Mouse (Mus musculus) testis, adult 2 months (tissue): ENCODE measurements around the gene Psme2. TPM values are rescaled to one million over a fixed set of nuclear protein-coding genes. Genes with fewer than 3 reads are reported as not detected.

Experiments
- H3K27ac ChIP-seq: fragments of 200-500 bp; 2 replicates; pipeline ENCODE4 v1.5.1; 2012; ENCODE audit warnings: low read depth, low read length; ENCODE audit not compliant: control insufficient read depth, insufficient read depth
- H3K27me3 ChIP-seq: fragments of 200-500 bp; 2 replicates; pipeline ENCODE4 v1.6.1; 2012; ENCODE audit warnings: mild to moderate bottlenecking, low read length, moderate library complexity; ENCODE audit not compliant: control insufficient read depth, insufficient read depth
- H3K36me3 ChIP-seq: fragments of 200-500 bp; 2 replicates; pipeline ENCODE4 v1.6.1; 2012; ENCODE audit warnings: mild to moderate bottlenecking, low read length; ENCODE audit not compliant: control insufficient read depth, insufficient read depth
- H3K4me1 ChIP-seq: fragments of 200-500 bp; 2 replicates; pipeline ENCODE4 v1.6.1; 2012; ENCODE audit warnings: low read length; ENCODE audit not compliant: control insufficient read depth, insufficient read depth
- H3K4me3 ChIP-seq: fragments of 200-500 bp; 2 replicates; pipeline ENCODE4 v1.5.1; 2012; ENCODE audit warnings: low read depth, mild to moderate bottlenecking, low read length, moderate library complexity, mixed read lengths; ENCODE audit not compliant: control insufficient read depth
- CTCF ChIP-seq: fragments of 200-500 bp; IDR thresholded peaks from 2 replicates; pipeline ENCODE4 v1.5.1; 2012; ENCODE audit warnings: low read depth, mild to moderate bottlenecking, inconsistent platforms, low read length, moderate library complexity; ENCODE audit not compliant: control insufficient read depth, insufficient read depth, insufficient replicate concordance
- POLR2A ChIP-seq: fragments of 200-500 bp; IDR thresholded peaks from 2 replicates; pipeline ENCODE4 v1.6.1; 2012; ENCODE audit warnings: low read depth, mild to moderate bottlenecking, inconsistent platforms, low read length, moderate library complexity; ENCODE audit not compliant: control insufficient read depth
- polyA plus RNA-seq: library from polyadenylated mRNA; depleted of rRNA; stranded (reverse); fragments of >200 nt; gene quantifications from 2 replicates; pipeline ENCODE4 v1.2.3, GENCODE M21; 2012

Gene Psme2
- polyA plus RNA-seq, 1 experiment = 10.2 TPM

DNA sequence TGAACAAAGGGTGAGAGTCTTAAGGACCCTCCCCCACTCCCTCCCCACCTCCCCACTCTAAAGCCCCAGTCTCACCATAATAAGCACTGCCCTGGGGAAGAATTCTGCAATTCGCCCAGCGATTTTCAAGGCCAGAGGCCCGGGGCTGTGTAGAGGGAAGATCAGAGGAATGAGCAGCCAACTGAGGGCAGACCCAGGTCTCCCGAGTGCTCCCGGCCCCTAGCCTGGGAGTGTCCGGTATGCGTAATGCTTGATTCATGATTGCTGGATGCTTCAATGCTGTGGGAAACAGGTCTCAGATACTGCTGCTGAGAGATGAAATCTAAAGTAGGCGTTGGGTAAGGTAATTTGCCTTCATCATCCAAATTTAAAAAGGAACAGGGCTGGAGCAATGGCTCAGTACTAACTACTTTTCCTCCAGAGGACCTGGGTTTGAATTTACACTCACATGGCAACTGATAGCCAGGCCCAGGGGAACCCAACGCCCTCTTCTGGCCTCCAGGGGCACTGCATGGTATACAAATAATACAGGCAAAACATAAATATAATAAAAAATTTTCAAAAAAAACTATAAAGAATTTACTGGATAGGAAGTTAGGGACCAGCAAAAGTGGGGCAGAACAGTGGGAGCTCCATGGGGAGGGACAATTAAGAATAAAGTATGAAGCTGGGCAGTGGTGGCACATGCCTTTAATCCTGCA is 8.8 kb downstream of the Psme2 start:
- Histone ChIP-seq H3K27me3 (no peaks in the 10 kb centered on the region), H3K4me3 (no peak overlapping the region), H3K4me1 (peaks cover 9% of the 10 kb centered on the region), H3K36me3 (no peaks in the 10 kb centered on the region), H3K27ac (no peak overlapping the region)
- TF ChIP-seq CTCF = peak; percentile 36; the same call in 1 of the 2 replicates
- no peak for TF ChIP-seq POLR2A

DNA sequence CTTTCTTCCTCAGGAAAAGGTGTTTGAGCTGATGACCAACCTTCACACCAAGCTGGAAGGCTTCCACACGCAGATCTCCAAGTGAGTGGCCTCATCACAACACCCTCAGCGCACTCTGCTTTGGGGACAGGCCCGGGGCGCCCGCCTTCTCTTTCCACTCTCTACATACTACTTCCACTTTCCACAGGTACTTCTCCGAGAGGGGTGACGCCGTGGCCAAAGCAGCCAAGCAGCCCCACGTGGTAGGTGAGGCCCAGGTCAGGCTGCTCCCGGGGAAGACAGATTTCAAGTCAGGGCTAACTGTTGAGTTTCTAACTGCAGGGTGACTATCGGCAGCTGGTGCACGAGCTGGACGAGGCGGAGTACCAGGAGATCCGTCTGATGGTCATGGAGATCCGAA is 10.2 kb downstream of the Psme2 start:
- Histone ChIP-seq H3K36me3 (no peaks in the 10 kb centered on the region), H3K27me3 (no peaks in the 10 kb centered on the region), H3K4me1 (peaks cover 20% of the 10 kb centered on the region), H3K27ac (no peak overlapping the region), H3K4me3 (no peak overlapping the region)
- TF ChIP-seq CTCF (no peak), POLR2A (no peak)

DNA sequence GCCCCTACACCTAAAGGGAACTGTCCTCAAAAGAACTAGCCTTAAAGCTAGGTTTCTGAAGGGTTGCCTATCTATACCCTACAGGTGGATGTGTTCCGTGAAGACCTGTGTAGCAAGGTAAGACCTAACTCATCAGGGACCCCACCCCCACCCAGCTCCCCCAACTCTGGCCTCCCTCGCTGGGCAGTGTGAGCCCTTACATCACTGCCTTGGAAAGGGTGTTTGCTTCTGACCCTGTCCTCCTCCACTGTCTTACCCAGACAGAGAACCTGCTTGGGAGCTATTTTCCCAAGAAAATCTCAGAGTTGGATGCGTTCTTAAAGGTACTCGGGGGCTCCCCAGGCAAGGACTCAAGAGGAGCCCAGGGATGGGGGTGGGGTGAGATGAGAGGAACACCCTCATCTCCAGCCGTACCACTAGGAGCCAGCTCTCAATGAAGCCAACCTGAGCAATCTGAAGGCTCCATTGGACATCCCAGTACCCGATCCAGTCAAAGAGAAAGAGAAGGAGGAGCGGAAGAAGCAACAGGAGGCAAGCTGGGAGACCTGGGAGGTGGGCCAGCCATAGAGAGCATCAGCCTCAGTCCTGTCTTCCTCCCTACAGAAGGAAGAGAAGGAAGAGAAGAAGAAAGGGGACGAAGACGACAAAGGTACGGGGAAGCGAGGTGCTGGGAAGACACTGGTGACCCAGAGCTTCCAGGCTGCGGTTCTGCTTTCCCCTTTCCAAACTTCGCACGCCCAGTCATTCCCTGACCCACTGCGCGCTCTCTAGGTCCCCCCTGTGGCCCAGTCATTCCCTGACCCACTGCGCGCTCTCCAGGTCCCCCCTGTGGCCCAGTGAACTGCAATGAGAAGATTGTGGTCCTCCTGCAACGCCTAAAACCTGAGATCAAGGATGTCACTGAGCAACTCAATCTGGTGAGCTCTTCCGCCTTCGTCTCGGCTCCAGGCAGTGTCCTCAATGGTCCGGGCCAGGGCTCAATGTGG is 11.1 kb downstream of the Psme2 start:
- no peaks in the 10 kb centered on the region for H3K27me3 ChIP-seq
- H3K36me3 ChIP-seq = no peaks in the 10 kb centered on the region
- H3K27ac ChIP-seq = no peak overlapping the region
- peaks cover 26% of the 10 kb centered on the region for H3K4me1 ChIP-seq
- H3K4me3 ChIP-seq = no peak overlapping the region
- no peak for TF ChIP-seq POLR2A
- no peak for TF ChIP-seq CTCF

GRCm38 (mm10) chr14:55578668-55579269 is 12.1 kb downstream of the Psme2 start:
- TF ChIP-seq POLR2A (no peak), CTCF (no peak)
- Histone ChIP-seq H3K4me1 (peaks cover 23% of the 10 kb centered on the region), H3K36me3 (no peaks in the 10 kb centered on the region), H3K27ac (peak overlapping the region; percentile 34), H3K4me3 (peak overlapping the region; percentile 67), H3K27me3 (no peaks in the 10 kb centered on the region)

- Histone ChIP-seq H3K27me3 (no peaks in the 10 kb centered on the region), H3K4me1 (peaks cover 23% of the 10 kb centered on the region), H3K27ac (peak within 1 kb of the TSS; percentile 34), H3K4me3 (peak within 1 kb of the TSS; percentile 67), H3K36me3 (no peaks in the 10 kb centered on the region)
- TF ChIP-seq POLR2A (peak; percentile 56), CTCF (no peak)
Measured at GRCm38 (mm10) chr14:55577871-55578667, 12.8 kb downstream of the Psme2 start, which contains the start of gene Psme1. TSS of gene Psme1 (plus strand) at chr14:55578123.

- Histone ChIP-seq H3K4me3 (peak overlapping the region; percentile 30), H3K27ac (no peak overlapping the region), H3K4me1 (peaks cover 23% of the 10 kb centered on the region), H3K27me3 (no peaks in the 10 kb centered on the region), H3K36me3 (no peaks in the 10 kb centered on the region)
- no peak for TF ChIP-seq POLR2A
- TF ChIP-seq CTCF = no peak
Measured at GRCm38 (mm10) chr14:55576376-55576775, 14.5 kb downstream of the Psme2 start.
